Mouse (Mus musculus) heart, embryonic 12.5 days (tissue): ENCODE measurements around the gene Hs6st1. TPM values are rescaled to one million over a fixed set of nuclear protein-coding genes. Genes with fewer than 3 reads are reported as not detected.

Experiments
- ATAC-seq: fragments of 200-750 bp; cut with Nextera tagmentation; 2 replicates; pipeline ENCODE4 v1.8.0; 2017; ENCODE audit warnings: moderate TSS enrichment, moderate library complexity; ENCODE audit not compliant: insufficient number of reproducible peaks, low FRiP score
- H3K27ac ChIP-seq: fragments of 300-500 bp; sonication (generic); 2 replicates; pipeline ENCODE4 v1.5.1; 2016; ENCODE audit warnings: mild to moderate bottlenecking, moderate library complexity; ENCODE audit not compliant: poor library complexity, severe bottlenecking
- H3K27me3 ChIP-seq: fragments of 300-500 bp; sonication (generic); replicated peaks from 2 replicates; pipeline ENCODE4 v1.6.1; 2016; ENCODE audit warnings: mild to moderate bottlenecking, moderate library complexity
- H3K36me3 ChIP-seq: fragments of 300-500 bp; sonication (generic); 2 replicates; pipeline ENCODE4 v1.6.1; 2016; ENCODE audit warnings: mild to moderate bottlenecking, moderate library complexity
- H3K4me1 ChIP-seq: fragments of 300-500 bp; sonication (generic); replicated peaks from 2 replicates; pipeline ENCODE4 v1.6.1; 2016; ENCODE audit warnings: mild to moderate bottlenecking
- H3K4me2 ChIP-seq: fragments of 300-500 bp; sonication (generic); 2 replicates; pipeline ENCODE4 v1.6.1; 2016; ENCODE audit warnings: mild to moderate bottlenecking, moderate library complexity
- H3K4me3 ChIP-seq: fragments of 300-500 bp; sonication (generic); 2 replicates; pipeline ENCODE4 v1.5.1; 2016; ENCODE audit warnings: mild to moderate bottlenecking
- H3K9ac ChIP-seq: fragments of 300-500 bp; sonication (generic); 2 replicates; pipeline ENCODE4 v1.6.1; 2016; ENCODE audit warnings: mild to moderate bottlenecking, moderate library complexity
- H3K9me3 ChIP-seq: fragments of 300-500 bp; sonication (generic); replicated peaks from 2 replicates; pipeline ENCODE4 v1.6.1; 2016; ENCODE audit warnings: mild to moderate bottlenecking, moderate library complexity
- WGBS: fragments of 180-500 bp; shearing (Covaris S2); methylation state at CpG from one replicate; pipeline ENCODE4 v1.1.7; 2016; 5-methylcytosine and 5-hydroxymethylcytosine counted together
- polyA plus RNA-seq: library from polyadenylated mRNA; unstranded; fragments of >200 nt; fragmentation: Nextera tagmentation; extraction: Ambion mirVana; gene quantifications from 2 replicates; pipeline ENCODE4 v1.2.1, GENCODE M21; 2016

Hs6st1 gene
- polyA plus RNA-seq, 1 experiment from 2014 or later = 15.3 TPM

- Histone ChIP-seq H3K9me3 (no peaks in the 10 kb centered on the region), H3K27me3 (no peaks in the 10 kb centered on the region), H3K4me3 (no peak overlapping the region), H3K36me3 (peaks cover 58% of the 10 kb centered on the region), H3K4me2 (no peak overlapping the region), H3K27ac (no peak overlapping the region), H3K9ac (no peak overlapping the region), H3K4me1 (no peaks in the 10 kb centered on the region; the same call in 1 of the 2 replicates)
- ATAC-seq = no peak
- WGBS = 91% methylated on average over 11 of the region's 11 CpGs
Observed at GRCm38 (mm10) chr1:36105917-36106706, 37.9 kb downstream of the Hs6st1 start.

- H3K4me1 ChIP-seq = no peaks in the 10 kb centered on the region
- WGBS = 78% methylated on average over 4 of the region's 4 CpGs
- peaks cover 19% of the 10 kb centered on the region for H3K36me3 ChIP-seq
- no peaks in the 10 kb centered on the region for H3K9me3 ChIP-seq
- no peak overlapping the region for H3K4me3 ChIP-seq
- no peak overlapping the region for H3K9ac ChIP-seq
- no peak for ATAC-seq
- no peaks in the 10 kb centered on the region for H3K27me3 ChIP-seq
- no peak overlapping the region for H3K27ac ChIP-seq
- H3K4me2 ChIP-seq = no peak overlapping the region
Observed at GRCm38 (mm10) chr1:36109987-36110386, 41.8 kb downstream of the Hs6st1 start.

GRCm38 (mm10) chr1:36112665-36113064, 44.5 kb downstream of the Hs6st1 start:
- Histone ChIP-seq H3K36me3 (no peaks in the 10 kb centered on the region), H3K4me1 (0 out of 2 replicates have a peak, but pooled peaks cover 7% of the 10 kb centered on the region), H3K27me3 (no peaks in the 10 kb centered on the region), H3K9ac (no peak overlapping the region), H3K4me3 (no peak overlapping the region), H3K9me3 (no peaks in the 10 kb centered on the region), H3K4me2 (no peak overlapping the region), H3K27ac (no peak overlapping the region)
- WGBS = 90% methylated on average over 3 of the region's 3 CpGs
- ATAC-seq = no peak

- Histone ChIP-seq H3K4me3 (no peak overlapping the region), H3K27ac (no peak overlapping the region), H3K4me2 (no peak overlapping the region), H3K9me3 (no peaks in the 10 kb centered on the region), H3K36me3 (no peaks in the 10 kb centered on the region), H3K27me3 (no peaks in the 10 kb centered on the region), H3K4me1 (0 out of 2 replicates have a peak, but pooled peaks cover 7% of the 10 kb centered on the region), H3K9ac (no peak overlapping the region)
- 77% methylated on average over 8 of the region's 8 CpGs for WGBS
- ATAC-seq = no peak
Observed at GRCm38 (mm10) chr1:36113670-36114069, 45.5 kb downstream of the Hs6st1 start.

GRCm38 (mm10) chr1:36114844-36115243, 46.6 kb downstream of the Hs6st1 start:
- H3K4me2 ChIP-seq = no peak overlapping the region
- ATAC-seq = no peak
- H3K36me3 ChIP-seq = no peaks in the 10 kb centered on the region
- 86% methylated on average over 3 of the region's 3 CpGs for WGBS
- 0 out of 2 replicates have a peak, but pooled peaks cover 7% of the 10 kb centered on the region for H3K4me1 ChIP-seq
- H3K27me3 ChIP-seq = no peaks in the 10 kb centered on the region
- no peaks in the 10 kb centered on the region for H3K9me3 ChIP-seq
- no peak overlapping the region for H3K4me3 ChIP-seq
- H3K27ac ChIP-seq = no peak overlapping the region
- H3K9ac ChIP-seq = no peak overlapping the region

- no peaks in the 10 kb centered on the region for H3K9me3 ChIP-seq
- H3K4me3 ChIP-seq = no peak overlapping the region
- no peak for ATAC-seq
- H3K4me2 ChIP-seq = no peak overlapping the region
- 70% methylated on average over 5 of the region's 5 CpGs for WGBS
- no peak overlapping the region for H3K27ac ChIP-seq
- no peak overlapping the region for H3K9ac ChIP-seq
- no peaks in the 10 kb centered on the region for H3K36me3 ChIP-seq
- 0 out of 2 replicates have a peak, but pooled peaks cover 7% of the 10 kb centered on the region for H3K4me1 ChIP-seq
- no peaks in the 10 kb centered on the region for H3K27me3 ChIP-seq
Observed at GRCm38 (mm10) chr1:36116488-36116887, 48.3 kb downstream of the Hs6st1 start.

- Histone ChIP-seq H3K4me2 (no peak overlapping the region), H3K4me3 (no peak overlapping the region), H3K36me3 (no peaks in the 10 kb centered on the region), H3K27me3 (no peaks in the 10 kb centered on the region), H3K9ac (no peak overlapping the region), H3K9me3 (no peaks in the 10 kb centered on the region), H3K4me1 (0 out of 2 replicates have a peak, but pooled peaks cover 7% of the 10 kb centered on the region), H3K27ac (no peak overlapping the region)
- WGBS = 78% methylated on average over 9 of the region's 9 CpGs
- ATAC-seq = no peak
Observed at GRCm38 (mm10) chr1:36118061-36118685, 50.0 kb downstream of the Hs6st1 start.

GRCm38 (mm10) chr1:36118958-36119357, 50.8 kb downstream of the Hs6st1 start:
- no peak for ATAC-seq
- Histone ChIP-seq H3K27me3 (no peaks in the 10 kb centered on the region), H3K4me3 (no peak overlapping the region), H3K4me1 (0 out of 2 replicates have a peak, but pooled peaks cover 7% of the 10 kb centered on the region), H3K27ac (no peak overlapping the region), H3K4me2 (no peak overlapping the region), H3K9me3 (no peaks in the 10 kb centered on the region), H3K36me3 (no peaks in the 10 kb centered on the region), H3K9ac (no peak overlapping the region)
- 84% methylated on average over 3 of the region's 3 CpGs for WGBS

- H3K9ac ChIP-seq = no peak overlapping the region
- no peaks in the 10 kb centered on the region for H3K36me3 ChIP-seq
- ATAC-seq = no peak
- H3K9me3 ChIP-seq = peaks cover 3% of the 10 kb centered on the region; the same call in 1 of the 2 replicates
- no peak overlapping the region for H3K27ac ChIP-seq
- no peak overlapping the region for H3K4me3 ChIP-seq
- WGBS = 85% methylated on average over 4 of the region's 4 CpGs
- H3K4me1 ChIP-seq = 0 out of 2 replicates have a peak, but pooled peaks cover 7% of the 10 kb centered on the region
- no peaks in the 10 kb centered on the region for H3K27me3 ChIP-seq
- H3K4me2 ChIP-seq = no peak overlapping the region
Observed at GRCm38 (mm10) chr1:36119426-36119825, 51.2 kb downstream of the Hs6st1 start.

- WGBS = 82% methylated on average over 8 of the region's 8 CpGs
- peaks cover 7% of the 10 kb centered on the region; the same call in 1 of the 2 replicates for H3K9me3 ChIP-seq
- no peak for ATAC-seq
Observed at GRCm38 (mm10) chr1:36121172-36121571, 53.0 kb downstream of the Hs6st1 start.

GRCm38 (mm10) chr1:36125076-36125475, 56.9 kb downstream of the Hs6st1 start:
- Histone ChIP-seq H3K36me3 (no peaks in the 10 kb centered on the region), H3K4me3 (no peak overlapping the region), H3K27me3 (no peaks in the 10 kb centered on the region), H3K9ac (no peak overlapping the region), H3K9me3 (peaks cover 11% of the 10 kb centered on the region; the same call in 1 of the 2 replicates), H3K4me2 (no peak overlapping the region), H3K4me1 (peaks cover 9% of the 10 kb centered on the region; the same call in 1 of the 2 replicates), H3K27ac (no peak overlapping the region)
- ATAC-seq = no peak
- 37% methylated on average over 7 of the region's 7 CpGs for WGBS

More at GRCm38 (mm10) chr1:36121172-36121571, 53.0 kb downstream of the Hs6st1 start:
- H3K36me3 ChIP-seq = no peaks in the 10 kb centered on the region
- no peak overlapping the region for H3K9ac ChIP-seq
- H3K4me3 ChIP-seq = no peak overlapping the region
- H3K27ac ChIP-seq = no peak overlapping the region
- H3K27me3 ChIP-seq = no peaks in the 10 kb centered on the region
- H3K4me2 ChIP-seq = no peak overlapping the region
- H3K4me1 ChIP-seq = peaks cover 1% of the 10 kb centered on the region; the same call in 1 of the 2 replicates
